Mouse (Mus musculus): ENCODE data around the gene Mfsd6l. TPM values are rescaled to one million over a fixed set of nuclear protein-coding genes. Genes with fewer than 3 reads are reported as not detected.

Mfsd6l gene
- polyA plus RNA-seq, 1 experiment: not detected

DNA sequence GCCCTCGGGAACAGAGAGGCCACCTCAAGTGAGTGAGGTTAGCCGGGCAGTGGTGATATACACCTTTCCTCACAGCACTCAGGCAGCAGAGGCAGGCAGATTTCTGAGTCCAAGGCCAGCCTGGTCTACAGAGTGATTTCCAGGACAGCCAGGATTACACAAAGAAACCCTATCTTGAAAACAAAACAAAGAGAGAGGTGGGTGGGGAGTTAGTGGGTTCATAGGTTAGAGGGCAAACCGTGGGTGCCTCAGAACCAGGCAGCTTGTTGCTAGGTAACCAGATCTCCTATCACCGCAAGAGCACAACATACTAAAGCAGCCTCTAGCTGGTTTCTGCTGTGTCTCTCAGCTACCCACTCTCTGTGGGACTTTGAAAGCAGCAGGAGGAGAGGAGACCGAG, 30.7 kb downstream of the Mfsd6l start, which contains the start of gene Ccdc42:
TSS of gene Ccdc42 (plus strand) at position 301 of the 400 bp plus-strand sequence.
- Histone ChIP-seq H3K27me3 (ENCODE audit: control insufficient read depth) (peaks cover 2% of the 10 kb centered on the region), H3K4me3 (replicated peaks) (no peak within 1 kb of the TSS), H3K36me3 (ENCODE audit: control insufficient read depth) (no peaks in the 10 kb centered on the region), H3K9me3 (ENCODE audit: control insufficient read depth, low read length) (no peaks in the 10 kb centered on the region), H3K4me1 (ENCODE audit: control insufficient read depth) (no peaks in the 10 kb centered on the region)
- no peak for TF ChIP-seq GATA1 (IDR thresholded peaks at IDR 0.05; ENCODE audit: low read length)

DNA sequence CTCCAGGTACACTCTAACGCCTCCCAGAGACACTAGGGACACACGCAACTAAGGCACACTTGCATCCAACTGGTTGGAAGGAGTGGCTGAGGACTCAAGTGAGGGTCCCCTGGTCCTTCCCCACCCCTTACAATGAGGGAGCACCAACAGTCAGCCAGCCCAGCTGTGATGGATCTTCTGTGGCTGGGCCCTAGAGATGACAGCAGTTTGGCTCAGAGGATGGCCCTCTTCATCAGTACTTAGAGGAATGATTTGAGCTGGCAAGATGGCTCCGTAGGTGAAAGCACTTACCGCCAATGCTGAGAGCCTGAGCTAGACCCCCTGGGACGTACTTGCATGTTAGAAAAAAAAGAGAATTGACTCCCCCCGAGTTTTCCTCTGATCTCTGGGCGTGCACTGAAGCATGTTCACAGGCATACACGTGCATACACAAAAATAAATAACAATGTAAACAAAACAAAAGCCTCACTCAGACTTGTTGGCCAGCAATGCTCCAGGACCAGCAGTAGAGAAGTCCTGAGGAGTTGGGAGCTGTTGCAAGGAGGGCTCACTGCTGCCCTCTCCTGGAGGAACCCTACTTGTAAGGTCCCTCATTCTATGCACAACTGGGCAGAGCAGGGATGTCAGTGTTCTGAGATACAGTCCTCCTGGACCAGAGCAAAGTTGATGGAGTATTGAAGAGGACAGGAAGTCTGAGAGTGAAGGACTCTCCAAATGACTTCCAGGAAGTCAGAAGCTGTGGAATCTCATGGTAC, 33.2 kb downstream of the Mfsd6l start:
- Histone ChIP-seq H3K27me3 (ENCODE audit: control insufficient read depth) (peaks cover 3% of the 10 kb centered on the region), H3K9me3 (ENCODE audit: control insufficient read depth, low read length) (no peaks in the 10 kb centered on the region), H3K36me3 (ENCODE audit: control insufficient read depth) (no peaks in the 10 kb centered on the region), H3K4me1 (ENCODE audit: control insufficient read depth) (no peaks in the 10 kb centered on the region), H3K4me3 (replicated peaks) (no peak overlapping the region)
- TF ChIP-seq GATA1 (IDR thresholded peaks at IDR 0.05; ENCODE audit: low read length): no peak

DNA sequence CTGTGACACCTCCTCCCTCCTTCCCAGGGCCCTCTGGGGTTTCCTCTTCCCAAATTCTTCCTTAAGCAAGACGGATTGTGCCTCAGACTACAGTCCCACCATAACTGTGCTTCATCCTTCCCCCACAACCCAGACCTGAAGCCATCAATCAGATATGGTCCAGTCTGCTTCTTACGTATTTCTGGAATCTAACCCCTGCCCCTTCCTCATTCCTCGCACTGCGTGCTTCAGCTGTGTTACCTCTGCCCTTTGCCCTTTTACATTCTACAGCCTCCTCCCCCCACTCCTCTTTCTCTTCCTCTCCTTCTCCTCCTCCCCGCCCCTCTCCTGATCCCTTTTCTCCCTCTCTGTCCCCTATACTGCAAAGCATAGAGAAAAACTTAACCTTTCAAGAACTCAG, 35.7 kb downstream of the Mfsd6l start:
- TF ChIP-seq TAL1 (IDR thresholded peaks at IDR 0.05; ENCODE audit: low read length): no peak
- Histone ChIP-seq H3K4me3 (replicated peaks) (no peak overlapping the region), H3K9me3 (ENCODE audit: control insufficient read depth, low read length) (no peaks in the 10 kb centered on the region), H3K36me3 (ENCODE audit: control insufficient read depth) (no peaks in the 10 kb centered on the region), H3K27me3 (ENCODE audit: control insufficient read depth) (peaks cover 3% of the 10 kb centered on the region; the same call in 1 of the 2 replicates), H3K4me1 (ENCODE audit: control insufficient read depth) (no peaks in the 10 kb centered on the region)

DNA sequence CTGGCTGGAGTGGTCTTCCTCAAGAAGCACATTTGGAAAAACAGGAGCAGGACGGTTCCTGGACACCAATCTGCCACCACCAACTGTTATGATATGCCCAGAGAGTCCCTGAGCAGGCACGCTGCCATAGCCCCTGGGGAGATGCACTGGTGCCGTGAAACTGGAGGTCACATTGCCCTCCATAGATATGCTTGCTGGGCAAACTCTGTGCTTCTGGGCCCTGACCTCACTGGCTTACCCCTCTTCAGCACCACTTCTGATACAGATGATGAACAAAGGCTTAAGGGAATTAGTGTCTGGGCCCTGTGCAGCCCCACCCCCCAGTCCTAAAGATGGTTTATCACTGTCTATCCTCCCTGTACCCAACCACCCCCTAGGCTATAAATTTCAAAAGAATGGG, 37.3 kb downstream of the Mfsd6l start:
- Histone ChIP-seq H3K4me3 (replicated peaks) (no peak overlapping the region), H3K4me1 (ENCODE audit: control insufficient read depth) (peaks cover 3% of the 10 kb centered on the region), H3K9me3 (ENCODE audit: control insufficient read depth, low read length) (no peaks in the 10 kb centered on the region), H3K27me3 (ENCODE audit: control insufficient read depth) (peaks cover 3% of the 10 kb centered on the region; the same call in 1 of the 2 replicates), H3K36me3 (ENCODE audit: control insufficient read depth) (no peaks in the 10 kb centered on the region)
- no peak for TF ChIP-seq GATA1 (IDR thresholded peaks at IDR 0.05; ENCODE audit: low read length)
- TF ChIP-seq TAL1 (IDR thresholded peaks at IDR 0.05; ENCODE audit: low read length): no peak

DNA sequence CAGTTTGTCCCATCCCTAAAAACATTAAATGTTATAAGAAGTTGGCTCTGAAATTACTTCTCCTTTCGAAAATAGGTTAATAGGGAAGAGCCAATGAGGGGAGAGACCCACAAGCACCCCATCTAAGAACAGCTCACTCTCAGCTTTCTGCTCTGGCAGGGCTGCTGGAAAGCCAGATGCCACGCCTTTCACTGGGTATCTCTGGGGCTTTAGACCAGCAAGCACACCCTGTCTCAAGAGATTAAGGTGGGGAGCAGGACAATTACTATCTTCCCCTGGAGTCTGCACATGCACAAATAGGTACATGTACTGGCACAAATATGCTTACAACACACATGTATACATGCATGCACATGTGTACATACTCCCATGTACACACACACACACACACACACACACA, 41.9 kb downstream of the Mfsd6l start:
- no peaks in the 10 kb centered on the region for H3K36me3 ChIP-seq (ENCODE audit: control insufficient read depth)
- 0 out of 2 replicates have a peak, but pooled peaks cover 2% of the 10 kb centered on the region for H3K27me3 ChIP-seq (ENCODE audit: control insufficient read depth)
- no peak overlapping the region for H3K4me3 ChIP-seq (replicated peaks)
- no peaks in the 10 kb centered on the region for H3K9me3 ChIP-seq (ENCODE audit: control insufficient read depth, low read length)
- H3K4me1 ChIP-seq (ENCODE audit: control insufficient read depth): peaks cover 5% of the 10 kb centered on the region
- TF ChIP-seq GATA1 (IDR thresholded peaks at IDR 0.05; ENCODE audit: low read length) (no peak), TAL1 (IDR thresholded peaks at IDR 0.05; ENCODE audit: low read length) (no peak)

DNA sequence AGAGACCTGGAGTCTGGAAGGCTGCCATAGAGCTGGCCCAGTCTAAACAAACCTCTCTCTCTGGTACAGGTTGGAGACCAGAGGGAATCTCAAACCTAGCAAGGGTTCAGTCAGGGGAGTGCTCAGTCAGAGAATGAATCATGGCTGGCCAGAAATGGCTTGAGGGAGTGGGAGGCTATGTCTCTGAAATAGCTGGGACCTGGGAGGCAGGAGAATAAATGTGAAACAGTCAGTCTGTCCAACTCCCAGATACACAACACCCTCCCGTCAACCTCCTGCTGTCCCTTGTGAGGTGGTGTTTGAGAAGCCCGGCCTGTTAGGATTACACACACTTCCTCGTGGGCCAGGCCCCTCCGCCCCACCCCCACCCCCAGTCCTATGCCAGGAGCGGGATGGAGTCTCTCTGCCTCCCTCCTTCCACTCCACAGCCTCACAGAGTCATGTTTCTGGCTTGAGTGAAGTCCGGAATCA, 44.6 kb downstream of the Mfsd6l start:
- peaks cover 5% of the 10 kb centered on the region for H3K4me1 ChIP-seq (ENCODE audit: control insufficient read depth)
- no peaks in the 10 kb centered on the region for H3K9me3 ChIP-seq (ENCODE audit: control insufficient read depth, low read length)
- 0 out of 2 replicates have a peak, but pooled peaks cover 2% of the 10 kb centered on the region for H3K27me3 ChIP-seq (ENCODE audit: control insufficient read depth)
- TF ChIP-seq TAL1 (IDR thresholded peaks at IDR 0.05; ENCODE audit: low read length) (no peak), GATA1 (IDR thresholded peaks at IDR 0.05; ENCODE audit: low read length) (no peak)
- no peak overlapping the region for H3K4me3 ChIP-seq (replicated peaks)
- H3K36me3 ChIP-seq (ENCODE audit: control insufficient read depth): no peaks in the 10 kb centered on the region

DNA sequence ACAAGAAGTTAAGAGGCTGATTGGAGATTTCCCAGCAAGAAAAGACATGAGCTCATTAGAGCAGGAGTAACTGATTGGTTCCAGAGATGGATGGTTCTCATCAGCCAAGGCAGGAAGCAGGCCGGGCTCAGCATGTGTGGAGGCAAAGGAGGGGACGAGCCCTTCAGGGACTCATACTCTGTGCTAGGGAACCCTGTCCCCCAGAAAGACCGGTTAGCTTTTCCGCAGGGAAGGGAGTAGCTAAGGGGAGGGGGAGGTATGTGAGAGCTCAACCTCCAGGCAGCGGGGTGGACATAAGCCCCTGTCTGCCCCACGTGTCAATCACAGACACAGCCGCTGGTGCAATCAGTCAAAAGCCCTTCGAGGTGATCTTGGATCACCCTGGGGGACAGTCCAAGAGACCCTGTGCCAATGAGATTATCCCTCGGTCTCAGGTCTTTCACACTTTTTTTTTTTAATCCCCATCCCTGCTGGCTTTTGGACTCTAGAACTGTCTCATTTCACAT, 45.6 kb downstream of the Mfsd6l start:
- no peaks in the 10 kb centered on the region for H3K36me3 ChIP-seq (ENCODE audit: control insufficient read depth)
- TF ChIP-seq TAL1 (IDR thresholded peaks at IDR 0.05; ENCODE audit: low read length): no peak
- no peak for TF ChIP-seq GATA1 (IDR thresholded peaks at IDR 0.05; ENCODE audit: low read length)
- H3K4me1 ChIP-seq (ENCODE audit: control insufficient read depth): peaks cover 5% of the 10 kb centered on the region
- H3K4me3 ChIP-seq (replicated peaks): no peak overlapping the region
- H3K27me3 ChIP-seq (ENCODE audit: control insufficient read depth): 0 out of 2 replicates have a peak, but pooled peaks cover 2% of the 10 kb centered on the region
- no peaks in the 10 kb centered on the region for H3K9me3 ChIP-seq (ENCODE audit: control insufficient read depth, low read length)

DNA sequence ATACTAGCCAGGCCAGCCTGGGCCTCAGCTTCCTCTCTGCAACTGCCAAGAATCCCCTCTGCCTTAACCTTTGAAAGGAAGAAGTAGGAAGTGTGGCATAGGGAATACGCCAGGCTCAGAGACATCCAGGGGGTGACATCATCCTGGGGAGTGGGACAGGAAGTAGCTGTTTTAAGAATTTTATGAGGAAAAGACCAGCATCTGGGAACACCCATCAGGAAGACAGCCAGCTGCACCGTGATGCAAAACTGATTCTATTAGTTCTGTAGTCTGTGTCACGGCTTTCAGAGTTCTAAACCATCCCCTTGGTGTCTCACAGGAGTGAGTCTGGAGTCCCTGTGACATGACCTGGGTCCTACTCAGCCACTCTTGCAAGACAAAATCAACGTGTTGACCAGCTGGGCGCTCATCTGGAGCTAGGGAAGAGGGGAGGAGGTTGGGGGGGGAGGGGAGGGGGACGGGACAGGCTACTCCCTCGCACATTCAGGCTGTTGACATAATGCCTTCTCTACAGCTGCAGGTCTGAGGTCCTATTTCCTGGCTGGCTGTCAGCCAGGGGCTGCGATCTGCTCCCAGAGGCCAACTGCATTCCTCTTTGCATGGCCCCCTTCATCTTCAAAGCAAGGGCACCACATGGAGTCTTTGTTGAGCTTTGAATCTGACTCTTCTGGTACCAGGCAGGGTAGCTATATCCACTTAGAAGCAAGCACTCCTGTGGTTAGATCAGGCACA, 46.4 kb downstream of the Mfsd6l start:
- Histone ChIP-seq H3K4me3 (replicated peaks) (no peak overlapping the region), H3K4me1 (ENCODE audit: control insufficient read depth) (peaks cover 5% of the 10 kb centered on the region), H3K9me3 (ENCODE audit: control insufficient read depth, low read length) (no peaks in the 10 kb centered on the region)

DNA sequence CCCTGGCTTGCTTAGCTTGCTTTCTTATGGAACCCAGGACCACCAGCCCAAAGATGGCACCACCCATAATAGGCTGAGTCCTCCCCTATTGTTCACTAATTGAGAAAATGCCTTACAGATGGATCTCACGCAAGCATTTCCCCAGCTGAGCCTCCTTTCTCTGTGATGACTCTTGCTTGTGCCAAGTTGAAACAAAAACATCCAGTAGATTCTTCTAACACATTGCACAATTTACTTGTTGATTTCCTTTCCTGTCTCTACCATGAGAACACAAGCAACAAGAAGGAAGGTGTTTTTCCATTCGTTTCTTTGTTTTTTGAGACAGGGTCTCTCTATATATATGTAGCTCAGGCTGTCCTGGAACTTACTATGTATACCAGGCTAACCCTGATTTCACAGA, 51.1 kb downstream of the Mfsd6l start:
- Histone ChIP-seq H3K4me3 (replicated peaks) (no peak overlapping the region), H3K4me1 (ENCODE audit: control insufficient read depth) (no peaks in the 10 kb centered on the region), H3K9me3 (ENCODE audit: control insufficient read depth, low read length) (no peaks in the 10 kb centered on the region), H3K36me3 (ENCODE audit: control insufficient read depth) (no peaks in the 10 kb centered on the region), H3K27me3 (ENCODE audit: control insufficient read depth) (no peaks in the 10 kb centered on the region)
- TF ChIP-seq TAL1 (IDR thresholded peaks at IDR 0.05; ENCODE audit: low read length) (no peak), GATA1 (IDR thresholded peaks at IDR 0.05; ENCODE audit: low read length) (no peak)

More for the DNA sequence above, 46.4 kb downstream of the Mfsd6l start:
- TF ChIP-seq TAL1 (IDR thresholded peaks at IDR 0.05; ENCODE audit: low read length) (no peak), GATA1 (IDR thresholded peaks at IDR 0.05; ENCODE audit: low read length) (no peak)
- Histone ChIP-seq H3K36me3 (ENCODE audit: control insufficient read depth) (no peaks in the 10 kb centered on the region), H3K27me3 (ENCODE audit: control insufficient read depth) (0 out of 2 replicates have a peak, but pooled peaks cover 2% of the 10 kb centered on the region)

Other genes with a start within 250 kb of the Mfsd6l start
- gene Ntn1, start 155.4 kb upstream of the Mfsd6l start, polyA plus RNA-seq (2012): not detected in 2 replicates
- gene Pik3r5, start 124.1 kb upstream of the Mfsd6l start, polyA plus RNA-seq (2012): 0.04 TPM in 1 of 2 replicates, not detected in the other
- 0.05 TPM in 1 of 2 replicates, not detected in the other for gene Pik3r6, start 53.2 kb upstream of the Mfsd6l start, polyA plus RNA-seq (2012)
- gene Ccdc42, start 30.8 kb downstream of the Mfsd6l start, polyA plus RNA-seq (2012): not detected in 2 replicates
- gene Myh10, start 135.4 kb downstream of the Mfsd6l start, polyA plus RNA-seq (2012): 7.7 and 9.5 TPM in 2 replicates

Measured in erythroblast, embryonic 14.5 days (primary cell).